Mouse (Mus musculus): ENCODE data around the gene Hsfy2.

Gene Hsfy2
- long read RNA-seq, experiment 1 = 0 reads
- long read RNA-seq, experiment 2 = 0 reads

DNA sequence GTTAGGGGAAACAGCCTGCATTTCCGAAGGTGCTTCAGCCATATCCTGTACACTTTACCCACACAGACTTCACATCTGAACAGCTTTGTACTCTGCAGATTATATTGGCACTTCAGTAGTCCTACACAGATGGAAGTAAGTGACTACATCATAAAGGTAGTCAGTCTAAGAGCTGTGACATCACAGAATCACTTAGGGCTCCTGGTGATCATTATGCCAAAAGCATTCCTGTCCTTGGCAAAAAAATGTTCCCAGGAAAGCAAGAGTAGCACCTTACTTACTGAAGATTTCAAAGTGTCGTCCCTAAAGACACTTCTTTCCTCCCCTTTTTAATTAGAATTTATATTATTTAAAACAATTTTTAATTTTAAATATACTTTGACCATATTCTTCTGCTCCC lies at the start of gene Hsfy2:
Gene Hsfy2 (minus strand): TSS at position 101 of the 400 bp plus-strand sequence.
- intact Hi-C loops (cut with DNase I) = no loop called here

GRCm38 (mm10) chr1:56685053-56685557 lies 47.9 kb upstream of the Hsfy2 start:
- intact Hi-C loops (cut with DNase I) = no loop called here

DNA sequence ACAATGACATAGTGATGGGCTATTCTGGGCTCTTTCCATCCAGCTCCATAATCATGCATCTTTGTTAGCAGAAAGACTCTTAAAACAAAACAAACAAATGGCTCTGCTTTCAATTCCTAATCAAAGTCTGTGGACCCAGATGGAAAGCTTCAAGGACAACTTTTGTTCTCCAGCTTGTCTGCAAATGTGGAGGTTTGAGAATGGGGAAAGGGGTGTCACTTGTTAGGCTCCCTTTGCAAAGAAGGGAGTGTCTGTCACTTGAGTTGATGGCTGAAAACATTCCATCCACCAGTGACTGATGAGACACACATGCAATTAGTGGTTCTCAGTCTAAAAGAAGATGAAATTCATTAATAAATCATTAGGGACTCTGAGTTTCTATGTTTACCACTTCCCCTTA lies 47.3 kb upstream of the Hsfy2 start:
- intact Hi-C loops (cut with DNase I) = no loop called here

- intact Hi-C loops (cut with DNase I) = no loop called here
Measured at GRCm38 (mm10) chr1:56681258-56681657, 44.0 kb upstream of the Hsfy2 start.

- intact Hi-C loops (cut with DNase I) = no loop called here
Measured at GRCm38 (mm10) chr1:56675253-56675652, 38.0 kb upstream of the Hsfy2 start.

- intact Hi-C loops (cut with DNase I) = no loop called here
Measured at GRCm38 (mm10) chr1:56674601-56675000, 37.4 kb upstream of the Hsfy2 start.

- intact Hi-C loops (cut with DNase I) = no loop called here
Measured at GRCm38 (mm10) chr1:56671241-56671945, 34.2 kb upstream of the Hsfy2 start.

DNA sequence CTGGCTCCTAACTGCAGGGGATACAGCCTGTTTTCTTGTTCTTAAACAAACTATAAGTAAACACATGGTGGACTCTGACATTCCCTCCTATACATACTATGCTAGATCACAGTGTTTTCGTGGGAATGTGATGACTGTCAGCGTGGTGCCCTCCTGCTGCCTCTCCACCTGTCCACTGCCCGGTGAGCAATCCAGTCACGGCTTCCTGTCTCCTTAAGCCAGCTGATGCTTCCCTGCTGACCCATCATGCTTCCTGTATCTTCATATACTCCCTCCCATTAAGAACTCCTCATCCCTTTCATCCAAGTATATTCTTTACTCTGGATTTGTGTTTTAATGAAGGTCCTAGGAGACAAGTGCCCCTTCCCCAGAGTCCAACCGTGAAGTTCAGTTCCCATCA lies 33.3 kb upstream of the Hsfy2 start:
- intact Hi-C loops (cut with DNase I) = no loop called here

DNA sequence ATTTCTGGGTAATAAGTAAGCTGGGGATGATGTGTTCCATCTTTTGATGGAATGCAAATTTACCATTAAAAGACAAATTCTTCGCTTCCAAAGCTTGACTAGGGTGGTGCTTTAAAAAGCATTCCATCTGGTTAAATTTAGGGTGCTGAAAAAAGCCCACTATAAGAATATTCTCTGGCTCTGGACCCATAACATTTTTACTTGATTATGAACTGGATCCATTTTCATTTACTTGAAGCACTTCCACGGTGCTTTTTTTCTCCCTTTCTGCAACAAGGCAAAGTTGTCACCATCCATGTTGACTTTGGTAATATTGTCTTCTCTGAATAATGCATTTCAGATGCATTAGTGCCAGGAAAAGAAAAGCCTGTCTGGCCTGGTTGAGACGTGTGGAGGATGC lies 27.4 kb upstream of the Hsfy2 start:
- intact Hi-C loops (cut with DNase I) = no loop called here

- intact Hi-C loops (cut with DNase I) = no loop called here
Measured at GRCm38 (mm10) chr1:56626824-56627223, 10.4 kb downstream of the Hsfy2 start.

- intact Hi-C loops (cut with DNase I) = no loop called here
Measured at GRCm38 (mm10) chr1:56624304-56624703, 12.9 kb downstream of the Hsfy2 start.

GRCm38 (mm10) chr1:56612384-56612783 lies 24.9 kb downstream of the Hsfy2 start:
- intact Hi-C loops (cut with DNase I) = no loop called here

Data from adrenal gland (tissue).